Mouse (Mus musculus) E14TG2a.4 (cell line): ENCODE data around the gene Zfp978.

ENCODE experiments used
- CTCF ChIP-seq: conservative IDR thresholded peaks from 2 replicates; pipeline ENCODE4 v1.5.1; 2014; ENCODE audit warnings: low read length
- NANOG ChIP-seq: IDR thresholded peaks from 2 replicates; pipeline ENCODE4 v1.6.1; 2014; ENCODE audit warnings: borderline replicate concordance, low read length, mixed read lengths
- POU5F1 ChIP-seq: IDR thresholded peaks from 2 replicates; pipeline ENCODE4 v1.6.1; 2014; ENCODE audit warnings: low read length, borderline replicate concordance

DNA sequence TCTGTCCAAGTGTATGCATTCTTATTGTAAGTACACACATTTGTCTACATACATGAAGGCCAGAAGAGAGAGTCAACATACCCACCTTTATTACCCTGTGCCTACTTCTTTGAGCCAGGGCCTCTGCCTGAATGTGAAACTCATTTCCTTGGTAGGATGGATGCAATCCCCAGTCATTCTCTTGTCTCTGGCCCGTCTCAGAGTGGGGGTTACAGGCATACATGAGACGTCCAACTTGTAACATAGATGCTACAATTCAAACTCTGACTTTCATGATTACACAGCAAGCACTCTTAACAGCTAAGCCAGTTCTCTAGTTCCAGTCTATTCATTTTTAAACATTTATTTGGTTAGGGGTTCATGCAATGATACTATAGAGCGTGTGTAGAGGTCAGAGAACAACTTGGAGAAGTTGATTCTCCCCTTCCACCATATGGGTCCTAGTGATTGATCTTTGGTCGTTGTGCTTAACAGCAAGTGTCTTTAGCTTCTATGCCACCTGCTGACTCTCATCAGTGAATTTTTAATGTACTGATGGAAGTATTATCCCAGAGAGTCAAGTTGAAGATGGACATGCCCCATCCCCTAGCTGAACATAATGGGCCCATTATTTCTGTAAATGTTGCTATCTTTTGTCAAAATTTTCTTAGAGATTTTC lies 62.7 kb downstream of the Zfp978 start:
- TF ChIP-seq CTCF (no peak), NANOG (no peak; the same call in 1 of the 2 replicates), POU5F1 (no peak)
